Mouse (Mus musculus): ENCODE data around the gene Mrpl45.
"Not testable (repeated sequence)": the region's sequence is repeated elsewhere in the genome, so short reads cannot be mapped to it uniquely, and the experiment has no call there.

Mrpl45 gene

DNA sequence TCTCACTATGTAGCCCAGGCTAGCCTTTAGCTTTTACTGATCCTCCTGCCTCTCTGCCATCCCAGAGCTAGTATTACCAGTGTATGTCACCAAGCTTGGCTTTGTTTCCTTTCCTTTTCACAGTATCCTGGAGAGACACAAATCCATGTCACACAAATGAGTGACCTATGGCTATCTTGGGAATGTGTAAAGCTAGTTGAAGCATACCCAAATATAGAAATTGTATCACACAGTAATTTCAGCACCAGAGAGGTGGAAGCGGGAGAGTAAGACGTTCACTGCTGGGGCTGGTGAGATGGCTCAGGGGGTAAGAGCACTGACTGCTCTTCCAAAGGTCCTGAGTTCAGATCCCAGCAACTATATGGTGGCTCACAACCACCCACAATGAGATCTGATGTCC lies 15.6 kb upstream of the Mrpl45 start:
- DNase-seq = no peak

DNA sequence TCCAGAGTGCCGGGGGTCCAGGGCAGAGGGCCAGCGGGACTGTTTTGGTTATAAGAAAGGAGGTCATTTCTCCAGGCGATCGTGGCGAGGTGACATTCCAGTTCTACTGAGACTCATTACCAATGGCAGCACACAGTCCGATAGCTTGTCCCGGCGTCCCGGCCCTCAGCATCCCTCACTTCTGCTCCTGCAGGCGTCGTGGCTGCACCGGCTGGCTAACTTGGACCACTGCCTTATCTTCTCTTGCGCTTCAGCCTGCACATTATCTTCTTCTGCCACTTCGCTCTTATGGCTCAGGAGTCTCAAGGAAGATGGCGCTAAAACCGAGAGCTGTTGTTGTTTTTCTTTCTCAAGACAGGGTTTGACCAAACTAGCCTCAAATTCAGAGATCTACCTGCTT lies 14.1 kb upstream of the Mrpl45 start:
- DNase-seq = no peak

GRCm38 (mm10) chr11:97302231-97302781 lies 13.2 kb upstream of the Mrpl45 start:
- DNase-seq = no peak

DNA sequence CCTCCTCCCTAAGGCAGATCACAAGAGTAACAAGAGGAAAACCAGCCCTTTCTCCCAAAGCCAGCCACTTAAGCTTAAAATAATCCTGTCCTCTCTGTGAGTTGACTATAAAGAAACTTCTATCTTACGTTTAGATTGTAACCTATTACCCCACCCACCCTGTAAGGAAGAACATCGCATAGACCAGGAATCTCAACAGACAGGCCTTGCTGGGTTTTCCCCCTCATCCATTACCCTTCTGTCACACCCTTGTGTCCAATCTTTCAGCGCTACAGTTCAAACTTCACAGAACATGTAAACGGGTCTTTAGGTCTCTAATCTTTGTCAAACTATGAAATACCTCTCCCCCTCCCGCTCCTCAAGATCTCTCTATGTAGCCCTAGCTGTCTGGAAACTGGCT lies 10.9 kb upstream of the Mrpl45 start:
- no peak for DNase-seq

GRCm38 (mm10) chr11:97307294-97308069 lies 8.0 kb upstream of the Mrpl45 start:
- DNase-seq = no peak

DNA sequence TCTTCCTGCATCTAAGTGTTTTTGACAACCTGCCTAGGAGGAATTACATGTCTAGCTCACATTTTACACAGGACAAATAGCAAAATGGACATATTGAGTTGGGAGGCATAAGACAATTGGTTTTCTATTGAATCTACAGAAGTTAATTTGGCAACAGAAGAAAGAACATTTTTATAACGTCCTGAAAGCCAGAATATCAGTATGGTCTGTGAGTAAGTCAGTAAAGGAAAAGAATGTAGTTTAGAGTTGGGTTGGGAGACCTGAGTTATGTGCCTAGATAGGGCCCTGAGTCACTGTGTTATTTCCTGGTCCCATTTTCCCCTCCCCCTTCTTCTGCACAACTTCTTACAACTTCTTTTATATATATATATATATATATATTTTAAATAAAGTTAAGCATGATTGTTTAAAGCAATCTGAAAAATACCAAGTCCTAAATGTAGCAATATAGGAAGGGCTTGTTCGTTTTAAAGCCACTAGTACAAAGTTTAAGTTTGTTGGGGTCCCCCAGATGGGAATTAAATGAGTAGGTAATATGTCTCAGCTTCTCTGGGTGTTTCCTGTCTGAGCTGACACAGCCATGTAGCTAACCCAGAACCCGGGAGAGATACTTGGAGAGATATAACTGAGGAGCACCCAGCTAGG lies 6.6 kb upstream of the Mrpl45 start:
- no peak for DNase-seq

- DNase-seq = peak; percentile 58
These were observed 6.1 kb upstream of the Mrpl45 start for GRCm38 (mm10) chr11:97309451-97309836.

DNA sequence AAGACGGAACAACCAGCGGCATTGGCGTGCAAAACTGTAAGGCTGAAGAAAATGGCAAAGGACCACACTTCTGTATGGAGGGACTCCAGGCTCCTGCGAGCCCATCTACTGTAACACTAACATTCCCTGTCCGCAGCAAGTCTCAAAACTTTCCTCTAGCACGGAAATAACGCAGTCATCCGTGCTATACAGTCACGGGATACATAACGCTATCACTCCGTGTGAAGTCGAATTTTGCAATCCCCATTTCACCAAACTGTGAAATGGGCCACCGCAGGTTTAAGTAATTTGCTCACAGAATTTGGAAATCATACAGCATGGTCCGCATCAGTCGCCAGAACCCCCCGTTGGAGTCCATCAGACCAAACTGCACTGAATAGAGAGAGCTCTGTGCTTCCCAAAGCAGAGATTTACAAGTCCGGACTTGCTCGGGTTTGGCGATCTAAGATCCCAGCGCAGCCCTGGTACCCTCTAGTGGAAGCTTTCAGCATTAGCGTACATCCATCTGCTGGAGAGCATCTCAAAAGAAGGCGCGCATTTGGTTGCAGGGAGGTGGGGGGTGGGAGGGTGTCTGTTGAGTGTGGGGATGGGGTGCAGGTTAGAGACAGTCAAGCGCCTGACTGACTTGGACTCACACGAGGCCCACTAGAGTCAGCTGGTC lies 5.5 kb upstream of the Mrpl45 start:
- DNase-seq = peak; percentile 88

- peak; percentile 39 for DNase-seq
These were observed 4.5 kb upstream of the Mrpl45 start for GRCm38 (mm10) chr11:97310895-97311631.

DNA sequence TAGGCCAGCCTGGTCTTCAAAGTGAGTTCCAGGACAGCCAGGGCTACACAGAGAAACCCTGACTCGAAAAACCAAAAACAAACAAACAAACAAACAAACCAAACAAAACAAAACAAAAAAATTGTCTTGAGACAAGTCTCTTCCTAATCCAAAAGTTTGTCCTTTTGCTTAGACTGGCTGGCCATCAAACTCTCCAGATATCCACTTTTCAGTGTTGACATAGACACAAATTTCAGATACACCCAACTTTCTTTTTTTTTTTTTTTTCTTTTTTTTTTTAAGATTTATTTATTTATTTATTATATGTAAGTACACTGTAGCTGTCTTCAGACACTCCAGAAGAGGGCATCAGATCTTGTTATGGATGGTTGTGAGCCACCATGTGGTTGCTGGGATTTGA lies 2.6 kb upstream of the Mrpl45 start:
- DNase-seq = not testable (repeated sequence)

- DNase-seq = peak; percentile 68
These were observed 1.4 kb upstream of the Mrpl45 start for GRCm38 (mm10) chr11:97314110-97314509.

DNA sequence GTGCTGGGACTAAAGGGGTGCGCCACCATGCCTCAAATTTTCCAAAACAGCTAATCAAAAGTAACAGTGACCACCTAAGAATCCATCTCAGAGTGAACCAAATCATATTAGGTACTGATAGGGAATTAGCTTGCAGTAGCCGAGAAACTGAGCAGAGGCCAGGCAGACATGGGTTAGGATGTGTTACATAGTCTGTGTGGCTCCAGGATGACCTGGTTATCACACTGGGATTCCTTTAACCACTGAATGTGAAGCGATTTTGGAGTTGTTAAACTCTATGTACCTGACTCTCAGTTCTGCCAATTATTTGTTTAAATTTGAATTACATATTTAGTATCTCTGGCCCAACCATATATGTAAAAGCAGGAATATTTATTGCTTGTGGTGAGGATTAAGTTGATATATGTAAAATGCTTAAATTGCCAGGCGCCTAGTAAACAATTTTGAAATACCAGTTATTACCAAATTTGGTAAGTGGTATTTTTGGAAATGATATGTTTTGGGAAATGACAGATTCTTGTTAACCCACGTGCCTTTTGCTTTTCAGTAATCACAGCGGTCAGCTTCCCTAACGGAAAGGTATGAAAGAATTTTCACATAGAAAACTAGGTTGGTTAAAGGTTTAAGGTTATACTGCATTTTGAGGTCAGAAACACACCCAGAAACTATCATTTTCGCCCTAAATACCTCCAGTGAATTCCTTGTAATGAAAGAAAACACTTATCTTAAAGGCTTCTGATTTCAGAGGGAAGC lies 589 bp upstream of the Mrpl45 start:
- peak; percentile 52 for DNase-seq

- no peak for DNase-seq
These were observed 5.7 kb downstream of the Mrpl45 start for GRCm38 (mm10) chr11:97321197-97321596.

DNA sequence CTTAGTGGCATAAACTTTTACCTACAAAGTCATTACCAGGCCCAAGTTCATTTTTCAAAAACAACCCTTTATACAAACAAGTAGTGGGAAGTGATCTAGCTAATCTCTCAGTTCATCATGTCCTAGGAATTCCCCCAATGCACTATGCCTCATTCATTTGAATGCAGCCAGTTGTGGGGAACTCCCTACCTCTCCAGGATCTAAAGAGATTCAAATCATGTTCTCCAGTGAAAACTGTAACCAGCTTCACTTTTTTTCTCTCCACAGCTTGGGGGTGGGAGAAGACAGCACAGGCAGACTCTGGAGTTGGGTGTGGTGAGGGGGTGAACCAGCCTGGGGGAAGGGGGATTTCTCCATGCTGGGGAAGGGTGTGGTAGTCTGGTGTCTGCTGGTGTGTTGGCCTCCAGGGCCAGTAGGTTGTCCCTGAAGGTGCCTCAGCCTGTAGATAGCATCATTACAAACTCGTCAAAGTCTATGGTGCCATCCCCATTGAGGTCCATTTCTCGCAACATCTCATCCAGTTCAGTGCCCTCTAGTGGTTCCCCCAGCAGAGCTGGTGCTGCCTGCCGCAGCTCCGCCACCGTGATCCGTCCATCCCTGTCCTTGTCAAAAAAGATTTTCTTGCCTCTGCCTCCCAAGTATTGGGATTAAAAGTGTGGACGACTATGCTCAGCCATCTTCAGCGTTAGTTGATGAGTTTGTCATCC lies 6.5 kb downstream of the Mrpl45 start:
- not testable (repeated sequence) for DNase-seq

DNA sequence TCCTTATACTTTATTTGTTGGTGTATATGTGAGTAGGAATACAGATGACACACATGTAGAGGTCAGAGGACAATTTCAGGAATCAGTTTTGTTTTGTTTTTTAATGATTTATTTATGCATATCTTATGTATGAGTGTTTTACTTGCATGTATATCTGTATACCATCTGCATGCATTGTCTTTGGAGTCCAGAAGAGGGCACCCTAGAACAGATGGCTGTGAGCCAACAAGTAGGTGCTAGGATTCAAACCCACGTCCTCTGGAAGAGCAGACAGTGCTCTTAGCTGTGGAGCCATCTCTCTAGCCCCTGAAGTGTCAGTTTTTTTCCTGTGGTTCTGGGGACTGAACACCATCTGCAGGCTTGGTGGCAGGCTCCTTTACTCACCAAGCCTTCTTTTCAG lies 9.7 kb downstream of the Mrpl45 start:
- no peak for DNase-seq

DNA sequence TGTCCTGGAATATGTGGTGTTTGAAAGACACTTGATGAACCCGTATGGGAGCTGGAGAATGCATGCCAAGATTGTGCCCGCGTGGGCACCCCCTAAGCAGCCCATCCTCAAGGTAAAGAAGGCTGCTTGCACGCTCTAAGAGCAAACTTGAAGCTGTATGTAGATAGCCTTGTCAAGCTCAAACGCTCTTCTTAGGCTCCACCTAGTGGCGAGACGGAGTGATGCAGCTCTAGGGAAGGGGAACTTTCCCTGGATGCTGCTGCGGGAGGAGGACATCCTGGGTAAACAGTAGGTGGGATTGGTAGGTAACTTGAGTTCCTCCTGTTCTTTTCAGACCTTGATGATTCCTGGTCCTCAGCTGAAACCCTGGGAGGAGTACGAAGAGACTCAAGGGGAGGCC lies 12.6 kb downstream of the Mrpl45 start:
- DNase-seq = no peak

- DNase-seq = no peak
These were observed 14.8 kb downstream of the Mrpl45 start for GRCm38 (mm10) chr11:97330315-97330714.

GRCm38 (mm10) chr11:97331231-97332190 lies 16.0 kb downstream of the Mrpl45 start:
- no peak for DNase-seq

DNA sequence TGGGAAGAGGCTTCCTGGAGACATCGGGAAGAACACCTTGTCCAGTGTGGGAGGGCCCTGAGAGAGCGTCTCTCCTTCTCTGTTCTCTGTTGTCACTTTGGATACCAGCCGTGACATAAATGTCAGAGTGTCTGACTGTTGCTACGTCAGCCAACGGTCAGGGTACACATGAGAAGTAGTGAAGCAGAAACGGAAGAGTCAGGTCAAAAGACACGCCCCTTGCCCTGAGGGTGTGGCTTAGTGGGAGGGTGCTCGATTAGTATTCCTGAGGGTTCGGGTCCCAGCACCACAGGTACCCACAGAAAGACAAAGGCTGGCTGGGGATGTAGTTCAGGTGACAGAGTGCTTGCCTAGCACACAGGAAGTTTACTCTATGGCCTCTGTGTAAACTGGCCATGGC lies 17.5 kb downstream of the Mrpl45 start:
- DNase-seq = no peak

DNA sequence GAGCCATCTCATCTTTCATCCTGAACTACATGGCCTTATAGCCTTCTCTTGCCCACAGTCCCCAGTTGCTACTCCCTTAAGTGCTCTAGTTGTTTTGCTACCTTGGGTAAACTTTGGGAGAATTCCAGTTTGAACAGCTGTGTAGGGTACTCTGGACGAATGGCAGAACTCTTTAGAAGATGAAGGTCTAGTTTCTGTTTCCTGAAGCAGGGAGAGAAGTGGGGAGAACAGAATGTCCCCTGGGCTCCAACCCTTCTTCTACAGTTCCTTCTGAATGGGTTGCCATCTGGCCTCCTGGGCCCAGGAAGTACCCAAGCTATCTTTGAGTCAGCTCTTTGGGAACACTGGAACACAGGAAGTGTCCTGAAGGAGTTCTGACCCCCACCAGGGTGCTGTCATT lies 18.4 kb downstream of the Mrpl45 start:
- no peak for DNase-seq
